Mouse (Mus musculus) lung, postnatal 4 days (tissue): ENCODE data around the gene Ppp1r11.
"Not testable (repeated sequence)": the region's sequence is repeated elsewhere in the genome, so short reads cannot be mapped to it uniquely, and the experiment has no call there.

ENCODE experiments used
- DNase-seq, 2 experiments: peaks; one replicate each; pipeline ENCODE4 v3.0.0; 2021

Gene Ppp1r11

DNA sequence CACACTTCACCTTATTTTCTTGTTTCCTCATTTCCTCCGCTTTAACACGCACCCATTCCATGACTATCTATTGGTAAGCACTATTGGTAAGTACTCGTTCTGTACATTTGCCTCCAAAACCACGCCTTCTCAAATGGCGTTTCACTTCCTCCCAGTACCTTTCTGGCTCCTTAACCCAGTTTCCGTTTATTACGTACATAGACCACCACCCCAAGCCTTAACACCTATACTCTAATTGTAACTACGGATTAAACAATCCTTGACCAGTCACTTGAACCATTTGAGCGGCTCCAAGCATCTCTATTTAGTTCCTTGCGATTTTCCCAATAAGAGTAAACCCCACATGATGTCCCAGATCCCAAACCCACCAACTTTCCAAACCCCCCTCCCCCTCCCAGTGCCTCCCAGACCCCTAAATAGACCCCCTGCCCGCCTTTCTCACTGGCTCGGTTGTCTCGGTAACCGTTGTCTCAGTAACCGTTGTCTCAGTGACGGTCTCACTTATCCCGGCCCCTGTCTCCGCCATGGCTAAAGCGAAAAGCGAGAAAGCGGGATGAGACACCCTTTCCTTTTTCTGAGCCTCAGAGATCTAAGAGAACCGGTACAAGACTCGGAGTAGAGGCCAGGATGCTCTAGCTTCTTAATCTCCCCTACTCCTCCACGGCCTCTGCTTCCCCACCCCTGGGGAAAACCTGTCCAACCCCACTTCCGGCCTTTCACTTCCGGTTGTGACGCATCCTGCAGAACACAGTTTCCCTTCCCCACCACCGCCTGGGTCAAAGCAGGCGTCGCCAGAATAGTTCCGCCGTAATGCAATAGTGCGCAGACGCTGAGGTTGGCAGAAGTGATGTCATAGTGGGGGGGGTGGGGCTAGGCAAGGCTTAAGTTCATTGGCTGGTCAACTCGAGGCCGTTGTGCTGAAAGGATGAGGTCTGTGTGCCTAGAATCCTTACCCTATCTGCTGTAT is at the start of gene Ppp1r11:
TSS of gene Ppp1r11 (minus strand) at position 761 of the 967 bp plus-strand sequence.
- peak; percentile 96 to 97 for DNase-seq

DNA sequence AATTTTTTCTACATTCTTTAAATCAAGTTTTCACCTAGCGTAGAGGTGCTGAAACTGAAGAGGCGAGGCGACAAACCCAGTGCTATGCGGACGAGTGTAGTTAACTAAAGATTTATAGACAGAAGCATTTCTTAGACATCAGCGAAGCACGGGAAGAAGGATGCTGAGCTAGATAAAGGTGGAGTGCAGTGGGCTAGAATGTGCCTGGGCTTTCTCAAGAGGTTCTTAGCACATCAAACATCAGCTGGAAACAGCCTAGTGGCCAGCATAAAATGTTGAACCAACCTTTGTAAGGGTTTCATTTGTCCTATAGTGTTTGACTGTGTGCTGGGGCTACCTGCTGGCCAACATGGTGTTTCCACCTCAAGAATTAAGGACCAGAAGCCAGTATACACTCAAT is 49.3 kb upstream of the Ppp1r11 start, which contains the start of gene Zfp57:
TSS of gene Zfp57 (plus strand) at position 301 of the 400 bp plus-strand sequence.
- DNase-seq = no peak

GRCm38 (mm10) chr17:36998477-36998876 is 46.9 kb upstream of the Ppp1r11 start:
- no peak for DNase-seq

DNA sequence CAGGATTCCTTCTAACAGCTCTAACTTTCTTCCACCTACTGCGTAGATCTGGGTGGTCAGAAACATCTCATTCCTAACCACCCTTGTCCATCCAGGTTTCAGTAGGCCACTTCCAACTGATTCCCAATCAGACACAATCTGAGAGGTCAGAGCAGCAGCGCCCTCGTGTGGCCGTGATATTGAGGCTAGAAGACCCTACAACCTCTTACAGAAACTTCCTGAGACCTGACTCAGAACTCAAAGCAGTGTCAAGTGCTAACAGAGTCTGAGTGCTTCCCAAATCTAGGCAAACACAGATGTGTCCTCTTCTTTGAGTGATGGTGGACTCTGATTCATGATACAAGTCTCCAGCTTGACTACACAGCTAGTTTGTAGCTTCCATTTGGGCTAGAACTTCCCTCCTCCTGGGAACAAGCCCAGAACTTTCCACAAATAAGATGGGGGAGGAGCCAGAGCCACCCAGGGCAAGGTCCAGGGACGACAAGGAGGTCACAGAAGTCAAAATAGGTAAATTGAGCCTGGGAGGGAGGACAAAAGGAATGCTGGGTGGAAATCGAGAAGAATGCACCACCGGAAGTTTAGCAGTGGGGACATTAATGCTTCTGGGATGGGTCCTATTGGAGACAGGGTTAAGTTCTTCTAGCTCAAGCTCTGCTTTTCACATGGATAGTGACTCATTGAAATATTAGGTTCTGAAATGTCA is 45.6 kb upstream of the Ppp1r11 start:
- peak; percentile 78 to 86 for DNase-seq

DNA sequence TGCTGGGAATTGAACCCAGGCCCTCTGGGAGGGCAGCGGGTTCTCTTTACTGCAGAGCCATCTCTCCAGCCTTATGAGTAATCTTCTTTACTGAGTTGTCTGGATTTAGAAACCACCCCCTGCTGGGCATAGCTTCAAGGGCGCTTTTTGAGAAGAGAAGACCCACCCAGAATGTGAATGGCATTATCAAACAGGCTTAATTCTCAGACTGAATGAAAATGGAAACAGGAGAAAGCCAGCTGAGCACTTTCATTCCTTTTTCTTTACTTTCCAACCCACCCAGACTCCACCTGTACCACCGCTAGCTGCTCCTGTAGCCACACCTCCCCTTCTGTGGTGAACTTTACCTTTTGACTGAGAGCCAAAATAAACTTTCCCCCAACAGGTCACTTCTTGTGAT is 43.9 kb upstream of the Ppp1r11 start:
- no peak for DNase-seq

DNA sequence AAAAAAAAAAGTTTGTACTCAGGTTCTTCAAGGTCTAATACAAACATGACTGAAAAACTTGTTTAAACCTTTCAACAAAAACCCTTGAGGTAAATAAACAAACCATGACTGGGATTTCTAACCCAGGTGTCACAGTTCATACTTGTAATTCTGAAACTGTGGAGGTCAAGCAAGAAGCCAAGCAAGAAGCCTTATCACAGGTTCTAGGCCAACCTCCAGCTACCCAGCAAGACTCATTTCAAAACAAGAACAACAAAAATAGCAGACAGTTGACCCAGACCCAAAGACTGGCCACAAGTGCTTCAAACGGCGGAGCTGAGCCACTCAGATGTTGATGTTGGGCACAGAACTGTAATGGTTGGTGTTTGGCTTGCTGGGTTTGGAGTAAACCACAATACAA is 43.0 kb upstream of the Ppp1r11 start:
- DNase-seq = no peak

GRCm38 (mm10) chr17:36993770-36994325 is 42.3 kb upstream of the Ppp1r11 start:
- DNase-seq = no peak

- DNase-seq = no peak
Measured at GRCm38 (mm10) chr17:36992336-36993104, 41.0 kb upstream of the Ppp1r11 start.

GRCm38 (mm10) chr17:36990630-36991029 is 39.1 kb upstream of the Ppp1r11 start:
- DNase-seq = not testable (repeated sequence)

DNA sequence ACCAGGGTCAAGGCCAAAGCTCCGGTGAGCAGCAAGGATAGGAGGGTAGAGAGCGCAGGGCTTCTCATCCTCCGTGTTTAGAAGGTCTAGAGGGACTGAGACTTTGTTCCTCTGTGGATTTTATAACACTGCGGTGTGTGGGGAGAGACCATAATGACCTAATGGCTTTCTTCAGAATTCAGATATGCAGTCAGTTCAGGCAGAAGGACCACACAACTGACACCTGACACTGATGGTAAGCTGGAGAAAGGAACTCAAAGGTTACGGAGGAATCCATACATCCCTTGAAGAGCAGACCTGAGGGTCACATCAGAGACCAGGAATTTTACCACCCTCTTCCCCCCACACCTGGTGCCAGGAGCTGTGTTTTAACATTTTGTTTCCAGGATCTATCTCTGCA is 37.9 kb upstream of the Ppp1r11 start, which contains the start of gene H2-M5:
TSS of gene H2-M5 (minus strand) at position 101 of the 400 bp plus-strand sequence.
- DNase-seq = no peak

- no peak for DNase-seq
Measured at GRCm38 (mm10) chr17:36988475-36988874, 36.9 kb upstream of the Ppp1r11 start.

GRCm38 (mm10) chr17:36982253-36983155 is 31.0 kb upstream of the Ppp1r11 start:
- DNase-seq = no peak

DNA sequence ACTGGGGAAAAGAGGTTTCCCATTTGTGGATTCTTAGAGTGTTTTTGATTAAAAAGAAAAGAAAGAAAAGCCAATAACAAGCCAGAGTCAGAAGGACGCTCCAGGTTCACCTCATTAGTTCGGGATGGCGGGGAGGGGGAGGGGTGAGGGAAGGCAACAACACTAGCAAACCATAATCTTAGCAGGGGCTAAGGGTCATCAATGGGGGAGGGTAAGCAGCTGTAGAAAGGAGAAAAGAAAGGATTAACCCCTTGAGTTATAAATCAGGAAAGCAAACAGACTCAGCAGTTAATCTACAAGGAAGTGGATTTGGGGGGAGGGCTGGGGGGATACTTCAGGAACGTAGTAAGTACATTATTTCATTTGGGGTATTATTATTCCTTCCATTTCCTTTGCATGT is 30.3 kb upstream of the Ppp1r11 start:
- DNase-seq = no peak

- peak in 1 of 2 experiments; percentile 31 for DNase-seq
Measured at GRCm38 (mm10) chr17:36981221-36981813, 29.8 kb upstream of the Ppp1r11 start, which contains the start of gene 2410137M14Rik. 2410137M14Rik (minus strand) TSS chr17:36981237.

- DNase-seq = no peak
Measured at GRCm38 (mm10) chr17:36973271-36973787, 21.8 kb upstream of the Ppp1r11 start.

DNA sequence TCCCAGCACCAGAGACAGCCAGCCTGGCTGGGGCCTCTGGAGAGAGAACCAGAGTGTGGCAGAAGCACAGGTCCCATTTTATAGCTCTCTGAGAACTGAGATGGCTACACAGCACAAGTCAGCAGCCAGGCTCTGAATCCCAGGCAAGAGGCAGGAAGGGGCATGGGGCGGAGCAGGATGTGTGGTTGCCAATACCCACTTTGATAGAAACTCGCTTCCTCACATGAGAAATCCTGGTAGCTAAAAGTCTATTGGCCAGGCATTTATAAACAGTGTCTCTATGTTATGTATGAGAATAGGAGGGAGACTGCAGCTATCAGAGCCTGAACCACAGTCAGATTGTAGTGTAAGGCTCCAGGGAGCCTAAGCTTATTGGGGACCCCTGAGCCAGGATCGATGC is 21.2 kb upstream of the Ppp1r11 start:
- DNase-seq = peak in 1 of 2 experiments; percentile 35

DNA sequence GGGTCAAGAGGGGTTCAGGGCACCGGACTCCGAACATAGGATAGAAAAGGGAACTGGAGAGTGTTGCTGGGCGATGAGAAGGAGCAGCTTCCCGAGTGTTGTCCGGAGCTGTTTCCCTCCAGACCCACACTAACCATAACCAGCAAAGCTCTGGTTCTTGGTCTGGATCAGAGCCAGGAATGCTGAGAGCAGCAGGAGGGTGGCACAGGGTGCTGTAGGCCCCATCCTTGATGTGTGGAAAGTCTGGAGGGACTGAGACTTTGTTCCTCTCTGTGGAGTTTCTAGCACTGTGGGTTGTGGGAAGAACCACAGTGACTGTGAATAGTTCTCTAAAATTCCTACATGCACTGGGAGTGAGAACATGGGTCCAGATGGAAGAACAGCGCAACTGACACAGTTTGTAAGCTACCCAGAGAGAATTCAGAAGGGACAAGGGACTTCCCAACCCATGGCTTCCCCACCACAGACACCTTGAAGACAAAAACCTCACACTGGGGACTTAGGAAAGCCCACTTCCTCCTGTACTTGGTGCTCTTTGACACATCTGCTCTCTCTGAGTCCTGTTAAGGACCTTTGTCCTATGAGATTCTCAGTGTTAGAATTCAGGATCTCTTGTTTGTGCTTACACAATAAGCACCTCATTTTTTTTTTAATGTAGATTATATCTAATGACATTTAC is 19.8 kb upstream of the Ppp1r11 start:
- no peak for DNase-seq

DNA sequence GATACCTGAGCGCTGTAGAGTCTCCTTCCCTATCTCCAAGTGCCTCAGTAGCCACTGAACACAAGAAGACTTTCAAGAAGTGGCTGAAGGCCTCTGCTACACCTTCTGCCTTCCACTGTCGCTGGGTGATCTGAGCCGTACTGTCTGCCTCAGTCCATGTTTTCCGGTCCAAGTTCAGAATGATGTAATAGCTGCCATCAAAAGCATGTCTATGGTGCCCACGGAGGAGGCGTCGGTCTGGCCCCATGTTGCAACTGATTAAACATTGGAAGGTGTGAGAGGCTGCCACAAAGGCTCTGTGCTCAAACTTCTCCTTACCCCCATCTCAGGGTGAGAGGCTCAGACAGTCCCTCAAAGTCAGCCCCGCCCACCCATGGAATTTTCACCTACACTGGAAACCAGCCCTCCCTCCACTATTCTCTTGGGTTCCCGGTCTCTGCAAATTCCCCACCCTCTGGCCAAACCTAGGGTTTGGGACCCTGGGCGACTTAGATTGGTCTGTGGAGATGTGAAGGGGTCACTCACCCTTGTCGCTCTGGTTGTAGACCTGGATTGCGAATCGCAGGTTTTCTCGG is 18.9 kb upstream of the Ppp1r11 start:
- no peak for DNase-seq

DNA sequence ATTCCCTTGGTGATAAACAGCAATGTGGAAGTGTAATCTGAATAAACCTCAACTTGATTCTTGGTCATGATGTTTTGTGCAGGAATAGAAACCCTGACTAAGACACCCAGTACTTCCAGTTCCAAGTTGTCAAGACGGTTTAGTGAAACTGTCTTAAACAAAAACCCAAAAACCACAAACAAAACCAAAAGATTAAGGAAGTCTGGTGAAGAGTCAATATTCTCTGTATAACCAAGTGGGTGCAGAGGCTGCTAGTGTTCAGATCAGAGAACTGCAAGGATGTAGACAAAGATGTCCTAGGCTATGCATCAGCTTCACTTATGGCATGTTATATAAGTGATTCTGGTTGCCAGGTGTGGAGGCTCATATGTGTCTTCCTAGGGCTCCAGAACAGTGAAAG is 15.3 kb upstream of the Ppp1r11 start:
- DNase-seq = no peak

GRCm38 (mm10) chr17:36961125-36961524 is 9.6 kb upstream of the Ppp1r11 start:
- no peak for DNase-seq
